Mouse (Mus musculus): Measurements from ENCODE around the gene Scrt2. TPM values are rescaled to one million over a fixed set of nuclear protein-coding genes. Genes with fewer than 3 reads are reported as not detected.

Gene Scrt2
- total and polyA plus RNA-seq, 2 experiments from 2014 or later: 2.2 to 10.8 TPM

GRCm38 (mm10) chr2:152128597-152128996 lies 47.3 kb downstream of the Scrt2 start:
- H3K4me3 ChIP-seq (ENCODE audit: low read depth, low read length): no peak overlapping the region
- no peaks in the 10 kb centered on the region for H3K4me1 ChIP-seq (ENCODE audit: insufficient read depth, low read length)
- H3K36me3 ChIP-seq (ENCODE audit: insufficient read depth, low read length): no peaks in the 10 kb centered on the region
- no peak for ATAC-seq (ENCODE audit: low FRiP score)
- no peak overlapping the region for H3K4me2 ChIP-seq (ENCODE audit: low read depth, low read length, poor library complexity, severe bottlenecking)
- 80% methylated on average over 2 of the region's 2 CpGs for WGBS
- TF ChIP-seq CTCF (IDR thresholded peaks at IDR 0.05): 0 out of 2 replicates have a peak, but pooled peaks have one; percentile 7
- no peak overlapping the region for H3K9ac ChIP-seq (replicated peaks; ENCODE audit: low read length, poor library complexity, severe bottlenecking)
- DNase-seq (ENCODE audit: low spot score): no peak
- no peak overlapping the region for H3K27ac ChIP-seq (ENCODE audit: low read depth, low read length)
- no peaks in the 10 kb centered on the region for H3K27me3 ChIP-seq (ENCODE audit: insufficient read depth, low read length)
- no peaks in the 10 kb centered on the region for H3K9me3 ChIP-seq (ENCODE audit: low read length)

- Histone ChIP-seq H3K9ac (replicated peaks; ENCODE audit: low read length, poor library complexity, severe bottlenecking) (no peak overlapping the region), H3K36me3 (ENCODE audit: insufficient read depth, low read length) (no peaks in the 10 kb centered on the region), H3K4me2 (ENCODE audit: low read depth, low read length, poor library complexity, severe bottlenecking) (no peak overlapping the region), H3K4me1 (ENCODE audit: insufficient read depth, low read length) (no peaks in the 10 kb centered on the region), H3K4me3 (ENCODE audit: low read depth, low read length) (no peak overlapping the region), H3K27ac (ENCODE audit: low read depth, low read length) (no peak overlapping the region), H3K27me3 (ENCODE audit: insufficient read depth, low read length) (no peaks in the 10 kb centered on the region), H3K9me3 (ENCODE audit: low read length) (no peaks in the 10 kb centered on the region)
- no peak for TF ChIP-seq CTCF (IDR thresholded peaks at IDR 0.05)
- DNase-seq (ENCODE audit: low spot score): no peak
- ATAC-seq (ENCODE audit: low FRiP score): no peak
- WGBS: 72% methylated on average over 3 of the region's 3 CpGs
These were observed 48.4 kb downstream of the Scrt2 start for GRCm38 (mm10) chr2:152129778-152130177.

GRCm38 (mm10) chr2:152132016-152132415 lies 50.7 kb downstream of the Scrt2 start:
- Histone ChIP-seq H3K27me3 (ENCODE audit: insufficient read depth, low read length) (no peaks in the 10 kb centered on the region), H3K27ac (ENCODE audit: low read depth, low read length) (no peak overlapping the region), H3K4me1 (ENCODE audit: insufficient read depth, low read length) (no peaks in the 10 kb centered on the region), H3K4me3 (ENCODE audit: low read depth, low read length) (no peak overlapping the region), H3K4me2 (ENCODE audit: low read depth, low read length, poor library complexity, severe bottlenecking) (no peak overlapping the region), H3K9me3 (ENCODE audit: low read length) (no peaks in the 10 kb centered on the region), H3K36me3 (ENCODE audit: insufficient read depth, low read length) (no peaks in the 10 kb centered on the region), H3K9ac (replicated peaks; ENCODE audit: low read length, poor library complexity, severe bottlenecking) (no peak overlapping the region)
- 66% methylated on average over 9 of the region's 9 CpGs for WGBS
- DNase-seq (ENCODE audit: low spot score) (no peak), ATAC-seq (ENCODE audit: low FRiP score) (no peak)
- no peak for TF ChIP-seq CTCF (IDR thresholded peaks at IDR 0.05)

- no peak for ATAC-seq (ENCODE audit: low FRiP score)
- WGBS: 77% methylated on average over 8 of the region's 8 CpGs
- H3K27me3 ChIP-seq (ENCODE audit: insufficient read depth, low read length): no peaks in the 10 kb centered on the region
These were observed 51.4 kb downstream of the Scrt2 start for GRCm38 (mm10) chr2:152132691-152133090.

GRCm38 (mm10) chr2:152139191-152139987 lies 58.1 kb downstream of the Scrt2 start:
- Histone ChIP-seq H3K27ac (ENCODE audit: low read depth, low read length) (no peak overlapping the region), H3K4me2 (ENCODE audit: low read depth, low read length, poor library complexity, severe bottlenecking) (no peak overlapping the region), H3K9me3 (ENCODE audit: low read length) (no peaks in the 10 kb centered on the region), H3K36me3 (ENCODE audit: insufficient read depth, low read length) (no peaks in the 10 kb centered on the region), H3K4me3 (ENCODE audit: low read depth, low read length) (no peak overlapping the region), H3K27me3 (ENCODE audit: insufficient read depth, low read length) (peaks cover 19% of the 10 kb centered on the region), H3K4me1 (ENCODE audit: insufficient read depth, low read length) (0 out of 2 replicates have a peak, but pooled peaks cover 3% of the 10 kb centered on the region), H3K9ac (replicated peaks; ENCODE audit: low read length, poor library complexity, severe bottlenecking) (no peak overlapping the region)
- DNase-seq (ENCODE audit: low spot score) (peak; percentile 44), ATAC-seq (ENCODE audit: low FRiP score) (no peak)
- WGBS: 61% methylated on average over 10 of the region's 10 CpGs
- no peak for TF ChIP-seq CTCF (IDR thresholded peaks at IDR 0.05)

More at GRCm38 (mm10) chr2:152132691-152133090, 51.4 kb downstream of the Scrt2 start:
- Histone ChIP-seq H3K4me2 (ENCODE audit: low read depth, low read length, poor library complexity, severe bottlenecking) (no peak overlapping the region), H3K36me3 (ENCODE audit: insufficient read depth, low read length) (no peaks in the 10 kb centered on the region), H3K4me3 (ENCODE audit: low read depth, low read length) (no peak overlapping the region), H3K27ac (ENCODE audit: low read depth, low read length) (no peak overlapping the region), H3K9ac (replicated peaks; ENCODE audit: low read length, poor library complexity, severe bottlenecking) (no peak overlapping the region), H3K9me3 (ENCODE audit: low read length) (no peaks in the 10 kb centered on the region), H3K4me1 (ENCODE audit: insufficient read depth, low read length) (no peaks in the 10 kb centered on the region)
- no peak for DNase-seq (ENCODE audit: low spot score)
- no peak for TF ChIP-seq CTCF (IDR thresholded peaks at IDR 0.05)

- no peak overlapping the region for H3K27ac ChIP-seq (ENCODE audit: low read depth, low read length)
- 41% methylated on average over 11 of the region's 11 CpGs for WGBS
- H3K9ac ChIP-seq (replicated peaks; ENCODE audit: low read length, poor library complexity, severe bottlenecking): no peak overlapping the region
- H3K4me1 ChIP-seq (ENCODE audit: insufficient read depth, low read length): 0 out of 2 replicates have a peak, but pooled peaks cover 3% of the 10 kb centered on the region
- H3K4me2 ChIP-seq (ENCODE audit: low read depth, low read length, poor library complexity, severe bottlenecking): no peak overlapping the region
- no peaks in the 10 kb centered on the region for H3K9me3 ChIP-seq (ENCODE audit: low read length)
- H3K36me3 ChIP-seq (ENCODE audit: insufficient read depth, low read length): no peaks in the 10 kb centered on the region
- DNase-seq (ENCODE audit: low spot score): peak; percentile 20
- no peak for ATAC-seq (ENCODE audit: low FRiP score)
- TF ChIP-seq CTCF (IDR thresholded peaks at IDR 0.05): no peak
- peaks cover 34% of the 10 kb centered on the region for H3K27me3 ChIP-seq (ENCODE audit: insufficient read depth, low read length)
- no peak overlapping the region for H3K4me3 ChIP-seq (ENCODE audit: low read depth, low read length)
These were observed 59.6 kb downstream of the Scrt2 start for GRCm38 (mm10) chr2:152140941-152141340.

All from midbrain, postnatal 0 days (tissue).